Mouse (Mus musculus): ENCODE data around the gene Dck. TPM values are rescaled to one million over a fixed set of nuclear protein-coding genes. Genes with fewer than 3 reads are reported as not detected.
"Not testable (repeated sequence)": the region's sequence is repeated elsewhere in the genome, so short reads cannot be mapped to it uniquely, and the experiment has no call there.

The Dck gene
- total RNA-seq (2022): 1 to 10 TPM; 1.8 to 2.7 (median 2.4) TPM

DNA sequence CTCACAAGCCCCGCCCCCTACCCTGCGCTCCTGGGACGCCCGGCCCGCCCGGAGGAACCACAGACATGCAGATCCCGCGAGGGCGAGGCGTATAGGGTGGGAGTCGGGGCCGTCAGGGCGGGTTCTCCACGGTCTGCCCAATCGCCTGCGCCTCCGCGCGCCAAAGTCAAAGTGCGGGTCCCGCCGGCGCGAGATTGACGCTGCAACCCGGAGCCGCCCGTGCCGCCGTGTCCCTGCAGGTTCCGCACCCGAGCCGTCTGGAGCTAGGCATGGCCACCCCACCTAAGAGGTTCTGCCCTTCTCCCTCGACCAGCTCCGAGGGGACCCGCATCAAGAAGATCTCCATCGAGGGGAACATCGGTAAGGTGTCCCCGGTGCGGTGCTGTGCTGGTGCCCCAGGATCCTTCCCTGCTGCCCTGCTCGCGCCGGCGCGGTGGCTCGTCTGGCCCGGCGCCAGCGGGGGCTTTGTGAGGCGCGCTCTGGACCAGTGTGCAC is at the start of gene Dck:
Gene Dck (plus strand): TSS at position 10 of the 495 bp plus-strand sequence.
- DNase-seq (ENCODE audit: low spot score): peak; percentile 97

DNA sequence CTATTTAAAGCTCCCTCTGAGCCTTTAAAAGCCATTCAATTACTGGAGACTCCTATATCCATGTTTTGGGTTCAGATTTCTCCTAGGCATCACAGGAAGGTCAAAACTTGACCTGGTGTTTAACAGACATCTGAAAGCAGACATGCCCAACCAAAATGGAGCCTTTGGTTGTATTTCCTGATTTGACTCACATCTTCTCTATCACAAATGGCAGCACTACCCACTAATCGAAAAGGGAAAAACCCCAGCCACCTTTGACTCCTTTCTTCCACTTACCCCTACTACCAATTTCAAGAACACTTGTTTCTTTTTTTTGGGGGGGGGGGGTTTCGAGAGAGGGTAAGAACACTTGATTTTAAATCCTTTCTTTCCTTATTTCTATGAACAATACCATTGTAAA is 47.8 kb upstream of the Dck start:
- no peak for DNase-seq (ENCODE audit: low spot score)

DNA sequence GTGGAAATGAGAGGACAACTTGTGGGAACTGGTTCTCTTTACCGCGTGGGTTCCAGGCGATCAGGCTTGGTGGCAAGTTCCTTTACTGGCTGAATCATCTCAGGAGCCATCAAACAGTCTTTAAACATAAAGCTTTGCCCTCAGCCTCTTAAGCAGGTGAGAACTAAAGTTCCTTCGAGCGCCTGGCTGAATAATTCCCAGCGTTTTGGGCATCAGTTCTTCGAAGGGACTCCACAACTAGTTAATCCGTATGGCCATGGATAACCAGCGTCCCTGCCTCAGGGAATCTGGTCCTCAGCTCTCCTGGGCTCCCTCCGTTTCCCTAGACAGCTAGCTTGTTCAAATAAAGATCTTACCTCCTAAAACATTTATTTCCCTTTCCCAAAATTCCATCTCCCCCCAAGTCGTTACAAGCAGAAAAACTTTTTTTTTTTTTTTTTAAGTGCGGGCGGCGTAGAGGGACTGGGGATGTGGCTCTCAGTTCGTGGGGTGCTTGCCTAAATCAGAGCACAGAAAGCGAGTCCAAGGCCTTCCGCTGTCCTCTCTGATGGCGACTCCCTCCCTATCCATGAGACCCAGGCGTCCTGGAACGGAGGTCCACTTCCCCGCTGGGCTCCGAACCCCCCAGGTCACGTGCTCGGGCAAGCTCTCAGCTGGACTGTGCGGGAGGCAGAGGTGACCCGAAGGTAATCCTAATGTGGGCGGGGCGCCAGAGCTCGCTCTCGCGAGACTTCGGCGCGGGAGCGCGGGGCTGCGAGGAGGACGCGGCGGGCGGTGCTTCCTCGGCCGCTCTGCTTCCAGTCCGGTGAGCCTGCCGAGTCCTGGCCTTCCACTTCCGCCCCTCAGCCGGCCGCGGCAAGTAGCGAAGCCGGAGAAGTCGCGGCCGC is 44.4 kb upstream of the Dck start, which contains the start of gene Mob1b:
Gene Mob1b (plus strand): TSS at position 740 of the 887 bp plus-strand sequence.
- peak; percentile 98 for DNase-seq (ENCODE audit: low spot score)

GRCm38 (mm10) chr5:88721003-88721475 is 43.8 kb upstream of the Dck start:
- DNase-seq (ENCODE audit: low spot score): no peak

- no peak for DNase-seq (ENCODE audit: low spot score)
Measured at GRCm38 (mm10) chr5:88721565-88722212, 43.1 kb upstream of the Dck start.

- DNase-seq (ENCODE audit: low spot score): no peak
Measured at GRCm38 (mm10) chr5:88722213-88722600, 42.6 kb upstream of the Dck start.

DNA sequence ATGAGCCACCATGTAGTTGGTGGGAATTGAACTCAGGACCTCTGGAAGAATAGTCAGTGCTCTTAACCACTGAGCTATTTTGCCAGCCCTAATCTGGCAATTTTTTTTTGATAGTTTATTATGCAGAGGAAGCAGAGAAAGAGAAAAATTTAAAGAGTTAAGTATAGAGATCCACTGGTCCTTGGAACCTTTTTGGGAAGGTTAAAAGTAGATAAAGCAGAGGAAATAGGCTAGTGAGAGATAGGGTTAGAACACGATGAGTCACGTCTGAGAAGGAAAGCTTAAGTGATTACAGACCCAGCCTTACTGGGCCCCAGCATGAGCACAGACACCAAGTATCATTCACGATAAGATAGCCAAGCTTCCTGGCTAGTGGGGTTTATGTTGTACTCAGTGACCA is 40.8 kb upstream of the Dck start:
- DNase-seq (ENCODE audit: low spot score): no peak

DNA sequence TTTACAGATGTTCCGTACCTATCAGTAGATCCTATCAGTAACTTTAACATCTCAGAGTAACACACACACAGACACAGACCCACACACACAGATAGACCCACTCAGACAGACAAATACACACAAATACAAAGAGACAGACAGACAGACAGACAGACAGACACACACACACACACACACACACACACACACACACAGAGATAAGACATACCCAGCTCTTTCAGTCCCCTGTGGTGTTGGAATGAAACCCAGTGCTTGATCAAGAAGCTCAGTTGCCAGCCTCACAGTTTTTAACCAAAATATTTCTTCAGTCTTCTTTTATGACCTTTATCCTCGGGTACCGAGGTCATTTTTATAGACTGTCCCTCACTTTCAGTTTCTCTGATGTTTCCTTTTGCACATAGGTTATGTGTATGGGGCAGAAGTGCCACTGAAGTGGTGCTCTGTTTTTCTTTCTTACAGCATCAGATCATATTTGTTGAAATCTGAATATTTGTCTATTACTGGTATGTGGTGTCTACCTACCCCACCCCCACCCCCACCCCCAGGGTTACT is 37.1 kb upstream of the Dck start:
- DNase-seq (ENCODE audit: low spot score): no peak

DNA sequence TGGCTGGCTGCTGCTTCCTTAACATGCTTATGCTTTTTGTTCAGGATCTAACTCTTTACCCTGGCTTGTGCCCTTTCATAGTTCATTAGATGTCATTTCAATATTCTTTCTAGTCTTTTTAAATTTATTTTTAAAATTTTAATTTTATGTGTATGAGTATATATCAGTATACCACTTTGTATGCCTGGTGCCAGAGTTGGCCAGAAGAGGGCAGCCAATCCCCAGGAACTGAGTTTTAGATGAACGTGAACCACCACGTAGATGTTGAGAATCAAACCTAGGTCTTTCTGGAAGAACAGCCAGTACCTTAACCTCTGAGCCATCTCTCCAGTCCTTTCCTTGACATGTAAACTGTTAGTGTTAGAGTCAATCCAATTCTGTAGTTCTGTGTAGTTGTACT is 30.0 kb upstream of the Dck start:
- DNase-seq (ENCODE audit: low spot score): no peak

- not testable (repeated sequence) for DNase-seq (ENCODE audit: low spot score)
Measured at GRCm38 (mm10) chr5:88741065-88741464, 23.7 kb upstream of the Dck start.

- no peak for DNase-seq (ENCODE audit: low spot score)
Measured at GRCm38 (mm10) chr5:88747774-88748173, 17.0 kb upstream of the Dck start.

GRCm38 (mm10) chr5:88753199-88753598 is 11.6 kb upstream of the Dck start:
- DNase-seq (ENCODE audit: low spot score): no peak

- DNase-seq (ENCODE audit: low spot score): no peak
Measured at GRCm38 (mm10) chr5:88762611-88763010, 2.2 kb upstream of the Dck start.

DNA sequence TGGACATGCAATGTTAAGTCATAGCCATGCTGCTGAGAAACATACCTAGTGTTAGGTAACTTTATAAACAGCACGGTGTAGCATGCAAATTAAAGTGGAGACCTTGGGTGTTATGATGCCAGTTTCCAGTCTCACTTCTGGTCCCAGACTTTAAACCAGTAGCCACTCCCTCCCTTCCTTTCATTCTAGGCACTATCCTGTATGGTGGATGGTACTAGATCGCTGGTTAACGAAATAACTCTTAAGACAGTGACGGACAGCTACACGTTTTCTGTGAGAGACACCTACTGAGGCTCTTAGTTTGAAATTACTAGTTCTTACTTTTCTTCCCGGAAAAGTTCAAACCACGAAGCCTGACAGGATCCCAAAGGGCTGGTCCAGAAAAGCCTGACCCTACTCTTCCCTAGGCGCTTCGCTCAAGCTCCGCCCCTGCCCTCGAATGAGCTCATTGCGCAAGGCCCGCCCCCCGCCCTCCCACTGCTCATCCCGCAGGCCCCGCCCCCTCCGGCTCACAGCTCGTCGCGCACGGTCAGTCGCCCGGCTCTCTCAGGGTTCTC is 288 bp upstream of the Dck start:
- DNase-seq (ENCODE audit: low spot score): no peak

DNA sequence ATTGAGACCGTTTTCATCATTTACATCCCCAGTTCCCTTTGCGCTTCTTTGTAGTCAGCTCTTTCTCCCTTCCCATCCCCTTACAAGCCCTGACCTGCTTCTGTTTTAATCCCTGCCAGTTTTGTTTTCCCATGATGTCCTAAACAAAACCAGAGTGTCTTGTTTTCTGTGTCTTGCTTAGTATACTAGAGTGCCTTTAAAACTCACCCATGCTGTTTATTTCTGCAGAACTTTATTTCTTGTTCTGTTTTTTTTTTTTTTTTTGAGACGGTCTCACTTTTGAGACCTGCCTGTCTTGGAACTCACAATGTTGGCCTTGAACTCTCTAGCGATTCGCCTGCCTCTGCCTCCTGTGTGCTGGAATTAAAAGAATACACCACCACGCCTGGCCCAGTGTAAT is 791 bp downstream of the Dck start:
- DNase-seq (ENCODE audit: low spot score): no peak

- no peak for DNase-seq (ENCODE audit: low spot score)
Measured at GRCm38 (mm10) chr5:88766121-88766520, 1.3 kb downstream of the Dck start.

DNA sequence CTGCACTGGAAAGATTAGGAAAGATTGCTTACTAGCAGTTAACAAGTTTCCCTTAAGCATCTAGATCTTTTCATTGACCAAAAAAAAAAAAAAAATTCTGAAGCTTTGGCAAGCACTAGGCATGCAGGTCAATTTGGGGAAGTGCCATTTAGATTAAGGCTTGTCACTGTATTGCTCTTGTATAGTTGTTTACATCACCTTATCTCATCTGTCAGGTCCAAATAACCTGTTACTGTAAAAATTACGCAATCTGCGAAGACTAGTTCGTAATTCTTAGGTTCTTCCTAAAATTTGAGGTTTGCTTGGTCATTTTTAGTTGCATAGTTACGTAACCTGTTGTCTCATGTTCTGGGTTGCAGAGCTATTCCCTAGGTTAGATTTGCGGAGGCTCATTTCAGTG is 2.1 kb downstream of the Dck start:
- DNase-seq (ENCODE audit: low spot score): no peak

- DNase-seq (ENCODE audit: low spot score): no peak
Measured at GRCm38 (mm10) chr5:88768201-88768600, 3.4 kb downstream of the Dck start.

DNA sequence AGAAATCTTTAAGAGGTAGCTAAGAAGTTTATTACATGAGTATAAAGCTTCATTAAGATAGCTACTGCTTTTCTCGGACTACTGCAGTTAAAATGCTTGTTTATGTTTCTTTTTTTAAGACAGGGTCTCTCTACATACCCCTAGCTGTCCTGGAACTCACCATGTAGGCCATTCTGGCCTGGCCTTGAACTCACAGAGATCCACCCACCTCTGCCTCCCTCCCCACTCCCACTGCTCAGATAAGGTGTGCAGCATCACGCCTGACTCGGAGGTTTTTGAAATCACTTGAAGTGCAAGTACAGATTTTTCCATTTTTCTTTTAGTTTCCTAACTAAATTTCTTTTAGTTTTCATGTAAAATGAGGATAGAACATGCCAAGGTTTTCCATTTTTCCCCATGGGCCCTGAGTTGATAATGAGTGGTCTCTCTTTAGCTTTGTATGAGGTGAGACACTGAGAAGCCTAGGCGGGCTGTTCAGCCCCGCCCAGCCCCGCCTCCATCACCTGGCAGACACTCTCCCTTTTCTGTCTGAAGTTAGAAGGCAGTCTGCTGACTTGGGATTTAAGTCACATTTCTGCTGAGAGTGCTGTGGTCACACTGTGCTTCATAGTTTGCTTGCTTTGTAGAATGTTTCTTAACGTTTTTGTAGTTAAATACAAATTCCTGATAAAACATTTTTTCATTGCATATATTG is 17.4 kb downstream of the Dck start:
- no peak for DNase-seq (ENCODE audit: low spot score)

DNA sequence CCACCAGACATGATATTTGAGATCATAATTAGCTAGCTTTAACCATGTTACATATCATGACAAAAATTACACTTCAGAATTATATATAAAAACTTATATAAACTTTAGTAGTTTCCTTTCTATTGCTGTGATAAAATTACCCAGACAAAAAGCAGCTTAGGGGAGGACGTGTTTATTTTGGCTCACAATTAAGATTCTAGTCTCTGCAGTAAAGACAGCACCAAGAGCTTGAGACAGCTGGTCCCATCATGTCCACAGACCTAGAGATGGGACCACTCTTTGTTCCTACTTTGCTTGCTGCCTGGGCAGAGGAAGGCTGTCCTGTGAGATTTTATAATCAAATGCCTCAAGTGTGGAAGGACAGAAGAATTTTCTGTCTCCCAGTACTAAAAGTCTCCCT is 20.3 kb downstream of the Dck start:
- no peak for DNase-seq (ENCODE audit: low spot score)

DNA sequence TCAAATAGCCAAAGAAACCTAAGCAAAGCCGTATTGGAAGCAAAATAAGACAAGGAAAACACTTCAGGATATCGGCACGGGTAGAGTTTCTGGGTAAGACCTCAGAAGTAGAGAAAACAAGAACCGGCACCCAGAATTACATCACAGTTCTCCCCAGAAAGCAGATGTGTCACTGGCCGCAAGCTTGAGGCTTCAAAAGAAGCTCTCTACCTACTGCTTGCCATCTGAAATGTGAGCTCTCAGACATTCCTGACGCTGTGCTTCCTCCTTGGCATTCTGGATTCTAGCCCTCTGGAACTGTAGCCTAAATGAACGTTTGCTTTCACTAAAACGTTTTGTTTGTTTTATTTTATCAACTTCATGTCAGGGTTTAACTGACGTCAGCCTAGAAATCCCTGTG is 25.9 kb downstream of the Dck start:
- DNase-seq (ENCODE audit: low spot score): no peak

Measured in heart, adult 8-10 months (tissue).